Mouse (Mus musculus): ENCODE measurements around the gene Atg2a. TPM values are rescaled to one million over a fixed set of nuclear protein-coding genes. Genes with fewer than 3 reads are reported as not detected.

The Atg2a gene
- total RNA-seq (2023; ENCODE audit: inconsistent age): 163 to 191 TPM (median 175 TPM) in 4 replicates

DNA sequence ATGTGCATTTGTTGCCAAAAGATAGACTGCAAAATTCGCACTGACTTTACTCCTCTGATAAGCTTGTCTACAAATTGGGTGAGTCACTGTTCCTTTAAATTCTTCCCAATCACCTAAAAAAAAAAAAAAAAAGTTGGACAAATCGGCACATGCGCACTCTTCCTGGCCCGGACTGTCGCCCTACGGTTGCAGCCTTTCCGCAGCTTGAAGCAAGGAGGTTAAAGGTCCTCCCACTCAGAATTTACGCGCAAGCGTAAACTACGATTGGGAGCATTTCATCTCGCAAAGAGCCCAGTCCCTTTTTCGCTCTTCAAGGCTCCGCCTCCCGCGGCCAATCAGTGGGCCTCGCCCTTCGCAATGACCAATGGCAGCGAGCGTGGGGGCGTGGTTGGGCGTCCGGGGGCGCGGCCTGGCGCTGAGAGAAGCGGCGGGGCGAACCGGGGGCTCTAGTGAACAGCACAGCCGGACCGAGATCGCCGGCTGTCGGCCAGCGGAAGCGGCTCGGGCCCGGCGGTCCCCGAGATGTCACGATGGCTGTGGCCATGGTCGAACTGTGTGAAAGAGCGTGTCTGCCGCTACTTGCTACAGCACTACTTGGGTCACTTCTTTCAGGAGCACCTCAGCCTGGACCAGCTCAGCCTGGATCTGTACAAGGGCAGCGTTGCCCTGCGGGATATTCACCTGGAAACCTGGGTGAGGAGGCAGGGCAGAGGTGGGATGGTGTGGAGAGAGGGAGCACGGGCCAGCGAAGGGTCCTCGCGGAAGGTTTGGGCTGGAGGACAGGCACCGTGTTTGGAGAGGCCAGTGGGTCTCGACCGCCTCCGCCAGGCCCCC lies at the start of gene Atg2a:
Gene Atg2a (plus strand): TSS at position 395 of the 834 bp plus-strand sequence.

DNA sequence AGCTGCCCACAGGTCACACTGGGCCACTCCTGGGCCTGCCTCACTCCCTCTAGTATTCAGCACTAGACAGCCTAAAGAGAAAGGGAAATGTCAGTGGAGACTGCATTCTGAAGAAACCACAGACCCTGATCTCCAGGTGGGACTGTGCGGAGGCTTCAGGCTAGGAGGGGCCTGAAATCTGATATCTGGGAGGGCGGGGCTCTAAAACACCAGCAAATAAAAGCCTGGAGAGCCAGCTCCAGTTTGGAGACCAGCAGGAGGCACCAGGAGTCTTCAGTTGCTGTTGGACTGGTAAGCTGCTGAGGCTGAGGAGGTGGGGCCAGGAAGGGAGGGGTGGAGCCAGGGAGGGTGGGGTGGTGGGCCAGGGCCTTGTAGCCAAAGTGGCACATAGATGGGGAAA lies 15.3 kb upstream of the Atg2a start, which contains the start of gene Gpha2:
Gene Gpha2 (plus strand): TSS at position 246 of the 400 bp plus-strand sequence.

DNA sequence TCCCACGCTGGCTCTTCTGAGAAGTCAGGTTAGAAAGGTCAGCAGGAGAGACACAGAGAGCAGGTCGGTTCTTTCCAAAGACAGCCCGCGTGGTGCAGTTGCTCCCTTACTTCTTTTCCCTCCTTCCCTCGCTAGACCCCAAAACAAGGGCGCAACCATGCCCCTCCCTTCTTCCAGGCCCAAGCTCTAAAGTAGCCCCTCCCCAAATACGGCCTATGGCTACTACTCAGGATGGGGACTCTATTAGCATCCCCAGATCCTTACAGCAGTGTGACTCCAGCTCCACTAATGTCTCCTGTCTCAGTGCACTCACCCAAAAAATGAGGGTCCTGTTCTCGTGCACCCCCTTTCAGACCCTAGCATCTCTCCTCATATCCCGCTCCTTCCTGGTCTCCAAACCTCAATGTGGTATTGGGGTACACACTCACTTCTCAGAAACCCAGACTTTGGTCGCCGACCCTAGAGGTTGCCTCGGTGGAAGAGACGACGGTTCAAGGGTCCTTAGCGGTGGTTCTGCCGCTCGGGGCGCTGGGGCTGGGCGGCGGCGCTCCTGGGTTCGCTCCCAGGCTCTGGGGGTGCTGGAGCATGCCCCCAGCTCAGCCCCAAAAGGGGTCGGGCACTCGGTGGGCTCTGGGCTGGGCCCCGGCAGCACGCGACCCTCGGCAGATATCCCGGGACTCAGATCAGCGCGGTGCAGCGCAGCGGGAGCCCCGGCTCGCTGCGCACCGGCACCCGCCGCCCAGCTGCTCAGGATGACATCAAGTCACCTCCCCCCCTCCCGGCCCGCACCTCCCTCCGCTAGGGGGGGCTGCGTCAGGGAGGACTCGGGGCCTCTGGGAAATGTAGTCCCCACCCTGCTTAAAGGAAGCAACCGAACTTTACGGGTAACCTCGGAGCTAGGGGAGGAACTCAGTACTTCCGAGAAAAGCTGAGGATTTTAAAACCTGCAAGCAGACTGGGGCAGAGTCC lies 6.1 kb upstream of the Atg2a start, which contains the start of gene Ppp2r5b:
Gene Ppp2r5b (minus strand): TSS at position 789 of the 969 bp plus-strand sequence.

DNA sequence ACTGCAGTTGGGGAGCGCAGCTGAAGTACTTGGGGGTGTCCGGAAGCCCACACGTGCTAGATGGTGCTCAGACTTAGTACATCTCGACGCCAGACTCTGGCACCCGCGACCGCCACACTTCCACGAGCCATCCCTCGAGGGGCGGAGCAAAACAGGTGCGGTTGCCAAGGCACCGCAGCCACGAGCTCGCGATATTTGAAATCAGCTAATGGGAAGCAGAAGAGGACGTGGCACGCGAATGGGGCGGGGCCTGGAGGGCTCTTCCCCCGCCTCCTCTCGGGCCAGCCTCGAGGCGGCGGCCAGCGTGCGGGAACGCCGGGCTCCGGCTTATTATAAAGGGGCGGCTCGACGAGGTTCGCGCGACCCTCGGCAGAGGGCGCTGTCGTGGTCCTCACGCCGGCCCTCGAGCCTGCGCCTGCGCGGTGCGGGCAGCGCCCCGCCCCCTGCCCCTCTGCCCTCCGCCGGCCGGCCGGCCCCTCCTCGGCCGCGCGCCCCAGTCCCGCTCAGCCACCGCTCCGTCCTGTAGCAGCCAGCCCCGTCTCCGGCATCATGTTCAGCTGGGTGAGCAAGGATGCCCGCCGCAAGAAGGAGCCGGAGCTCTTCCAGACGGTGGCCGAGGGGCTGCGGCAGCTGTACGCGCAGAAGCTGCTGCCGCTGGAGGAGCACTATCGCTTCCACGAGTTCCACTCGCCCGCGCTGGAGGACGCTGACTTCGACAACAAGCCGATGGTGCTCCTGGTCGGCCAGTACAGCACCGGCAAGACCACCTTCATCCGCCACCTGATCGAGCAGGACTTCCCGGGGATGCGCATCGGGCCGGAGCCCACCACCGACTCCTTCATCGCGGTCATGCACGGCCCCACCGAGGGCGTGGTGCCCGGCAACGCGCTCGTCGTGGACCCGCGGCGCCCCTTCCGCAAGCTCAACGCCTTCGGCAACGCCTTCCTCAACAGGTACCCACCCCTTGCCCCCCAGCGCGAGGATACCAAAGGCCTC lies 35.3 kb downstream of the Atg2a start, which contains the start of gene Ehd1:
Gene Ehd1 (plus strand): TSS at position 300 of the 996 bp plus-strand sequence.

DNA sequence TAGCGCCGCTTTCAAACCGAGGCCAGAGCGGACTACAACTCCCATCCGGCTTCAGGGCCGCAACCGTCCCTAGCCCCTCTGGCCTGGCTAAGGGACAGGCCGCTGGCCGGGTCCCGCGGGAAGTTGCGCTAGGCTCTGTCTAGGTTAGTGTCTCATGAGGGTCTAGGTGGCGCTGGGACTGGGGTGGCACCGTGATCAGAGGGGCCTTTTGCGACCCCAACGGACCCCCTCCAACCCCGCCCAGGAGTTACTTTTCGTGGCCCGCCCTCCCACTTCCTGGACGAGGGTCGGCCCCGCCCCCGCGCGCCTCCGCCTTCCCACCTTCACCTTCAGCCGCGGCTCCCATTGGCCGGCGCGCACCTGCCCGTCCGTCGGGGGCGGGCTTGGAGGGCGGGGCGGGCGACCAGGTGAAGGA lies 64.7 kb downstream of the Atg2a start, which contains the start of gene Cdc42bpg:
Gene Cdc42bpg (plus strand): TSS at position 320 of the 415 bp plus-strand sequence.

Other genes with a start within 250 kb of the Atg2a start
- 82.1 to 108 TPM (median 91.6 TPM) in 4 replicates for gene Capn1, start 225.8 kb upstream of the Atg2a start, total RNA-seq (2023; ENCODE audit: inconsistent age)
- 176 to 196 TPM (median 188 TPM) in 4 replicates for gene Syvn1, start 195.1 kb upstream of the Atg2a start, total RNA-seq (2023; ENCODE audit: inconsistent age)
- 14.5 to 19.1 TPM (median 18.6 TPM) in 4 replicates for gene Mrpl49, start 183.9 kb upstream of the Atg2a start, total RNA-seq (2023; ENCODE audit: inconsistent age)
- gene Fau, start 183.8 kb upstream of the Atg2a start, total RNA-seq (2023; ENCODE audit: inconsistent age): 3,370 to 3,487 TPM (median 3,432 TPM) in 4 replicates
- gene Znhit2, start 180.5 kb upstream of the Atg2a start, total RNA-seq (2023; ENCODE audit: inconsistent age): 11.7 to 16.6 TPM (median 12.9 TPM) in 4 replicates
- 9.3 to 20.4 TPM (median 16.4 TPM) in 4 replicates for gene Tm7sf2, start 173.3 kb upstream of the Atg2a start, total RNA-seq (2023; ENCODE audit: inconsistent age)
- 88.4 to 98.7 TPM (median 94.0 TPM) in 4 replicates for gene Vps51, start 164.4 kb upstream of the Atg2a start, total RNA-seq (2023; ENCODE audit: inconsistent age)
- not detected in 4 replicates for gene Tmem262, start 161.6 kb upstream of the Atg2a start, total RNA-seq (2023; ENCODE audit: inconsistent age)
- 1.0 to 1.4 TPM in 2 of 4 replicates, not detected in the others for gene Gm28374, start 159.4 kb upstream of the Atg2a start, total RNA-seq (2023; ENCODE audit: inconsistent age)
- 52.4 to 58.0 TPM (median 54.3 TPM) in 4 replicates for gene Zfpl1, start 156.7 kb upstream of the Atg2a start, total RNA-seq (2023; ENCODE audit: inconsistent age)
- gene Cdca5, start 156.7 kb upstream of the Atg2a start, total RNA-seq (2023; ENCODE audit: inconsistent age): 1.4 to 3.9 TPM (median 2.2 TPM) in 4 replicates
- gene AC131692.1, start 147.2 kb upstream of the Atg2a start, total RNA-seq (2023; ENCODE audit: inconsistent age): not detected in 4 replicates
- not detected in 4 replicates for gene Naaladl1, start 135.9 kb upstream of the Atg2a start, total RNA-seq (2023; ENCODE audit: inconsistent age)
- gene Sac3d1, start 123.0 kb upstream of the Atg2a start, total RNA-seq (2023; ENCODE audit: inconsistent age): 8.1 to 10.4 TPM (median 8.8 TPM) in 4 replicates
- 28.8 to 34.9 TPM (median 32.1 TPM) in 4 replicates for gene Snx15, start 113.4 kb upstream of the Atg2a start, total RNA-seq (2023; ENCODE audit: inconsistent age)
- gene Batf2, start 100.7 kb upstream of the Atg2a start, total RNA-seq (2023; ENCODE audit: inconsistent age): not detected in 4 replicates
- gene Arl2, start 100.1 kb upstream of the Atg2a start, total RNA-seq (2023; ENCODE audit: inconsistent age): 28.2 to 35.1 TPM (median 33.3 TPM) in 4 replicates
- not detected in 4 replicates for gene Majin, start 57.3 kb upstream of the Atg2a start, total RNA-seq (2023; ENCODE audit: inconsistent age)
- gene Gpha2, start 15.3 kb upstream of the Atg2a start, total RNA-seq (2023; ENCODE audit: inconsistent age): not detected in 4 replicates
- 23.9 to 27.8 TPM (median 25.9 TPM) in 4 replicates for gene Ppp2r5b, start 5.8 kb upstream of the Atg2a start, total RNA-seq (2023; ENCODE audit: inconsistent age)
- 247 to 254 TPM (median 253 TPM) in 4 replicates for gene Ehd1, start 35.1 kb downstream of the Atg2a start, total RNA-seq (2023; ENCODE audit: inconsistent age)
- 13.9 to 18.0 TPM (median 15.4 TPM) in 4 replicates for gene Cdc42bpg, start 64.8 kb downstream of the Atg2a start, total RNA-seq (2023; ENCODE audit: inconsistent age)
- 39.8 to 42.8 TPM (median 40.9 TPM) in 4 replicates for gene Men1, start 93.3 kb downstream of the Atg2a start, total RNA-seq (2023; ENCODE audit: inconsistent age)
- 591 to 639 TPM (median 615 TPM) in 4 replicates for gene Map4k2, start 99.5 kb downstream of the Atg2a start, total RNA-seq (2023; ENCODE audit: inconsistent age)
- gene Sf1, start 122.0 kb downstream of the Atg2a start, total RNA-seq (2023; ENCODE audit: inconsistent age): 917 to 1,004 TPM (median 992 TPM) in 4 replicates
- gene Pygm, start 142.7 kb downstream of the Atg2a start, total RNA-seq (2023; ENCODE audit: inconsistent age): 21.0 to 29.6 TPM (median 25.9 TPM) in 4 replicates
- gene Rasgrp2, start 157.7 kb downstream of the Atg2a start, total RNA-seq (2023; ENCODE audit: inconsistent age): 716 to 754 TPM (median 727 TPM) in 4 replicates
- gene Nrxn2, start 177.1 kb downstream of the Atg2a start, total RNA-seq (2023; ENCODE audit: inconsistent age): 0.78 to 2.7 TPM (median 1.1 TPM) in 4 replicates

Measured in B cell, adult (primary cell).